Mouse (Mus musculus) gastrocnemius, postnatal 36 days (tissue): ENCODE results near the gene Aplnr. TPM values are rescaled to one million over a fixed set of nuclear protein-coding genes. Genes with fewer than 3 reads are reported as not detected.

Source experiments
- DNase-seq, 2 experiments: peaks; one replicate each; pipeline ENCODE4 v3.0.0; 2022
- intact Hi-C: fragments of 180-260 bp; cut with DNase I; formaldehyde crosslinking; loops from one replicate; pipeline ENCODE4 v1.15.1; 2025
- total RNA-seq, 2 experiments: library from RNA; stranded (reverse); gene quantifications; 2 replicates each; pipeline ENCODE4 v1.2.3; 2021

Gene Aplnr
- total RNA-seq, 2 experiments from 2014 or later = 8.8 to 14.6 TPM

GRCm38 (mm10) chr2:85135099-85135498 lies 926 bp upstream of the Aplnr start:
- no peak for DNase-seq
- intact Hi-C loops = no loop called here

DNA sequence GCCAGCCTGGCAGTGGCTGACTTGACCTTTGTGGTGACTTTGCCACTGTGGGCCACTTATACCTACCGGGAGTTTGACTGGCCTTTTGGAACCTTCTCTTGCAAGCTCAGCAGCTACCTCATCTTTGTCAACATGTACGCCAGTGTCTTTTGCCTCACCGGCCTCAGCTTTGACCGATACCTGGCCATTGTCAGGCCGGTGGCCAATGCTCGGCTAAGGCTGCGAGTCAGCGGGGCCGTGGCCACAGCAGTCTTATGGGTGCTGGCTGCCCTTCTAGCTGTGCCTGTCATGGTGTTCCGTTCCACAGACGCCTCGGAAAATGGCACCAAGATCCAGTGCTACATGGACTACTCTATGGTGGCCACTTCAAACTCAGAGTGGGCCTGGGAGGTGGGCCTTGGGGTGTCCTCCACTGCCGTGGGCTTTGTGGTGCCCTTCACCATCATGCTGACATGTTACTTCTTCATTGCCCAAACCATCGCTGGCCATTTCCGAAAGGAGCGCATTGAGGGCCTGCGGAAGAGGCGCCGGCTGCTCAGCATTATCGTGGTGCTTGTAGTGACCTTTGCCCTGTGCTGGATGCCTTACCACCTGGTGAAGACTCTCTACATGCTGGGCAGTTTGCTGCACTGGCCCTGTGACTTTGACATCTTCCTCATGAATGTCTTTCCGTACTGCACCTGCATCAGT lies 951 bp downstream of the Aplnr start:
- intact Hi-C loops = no loop called here
- no peak for DNase-seq

DNA sequence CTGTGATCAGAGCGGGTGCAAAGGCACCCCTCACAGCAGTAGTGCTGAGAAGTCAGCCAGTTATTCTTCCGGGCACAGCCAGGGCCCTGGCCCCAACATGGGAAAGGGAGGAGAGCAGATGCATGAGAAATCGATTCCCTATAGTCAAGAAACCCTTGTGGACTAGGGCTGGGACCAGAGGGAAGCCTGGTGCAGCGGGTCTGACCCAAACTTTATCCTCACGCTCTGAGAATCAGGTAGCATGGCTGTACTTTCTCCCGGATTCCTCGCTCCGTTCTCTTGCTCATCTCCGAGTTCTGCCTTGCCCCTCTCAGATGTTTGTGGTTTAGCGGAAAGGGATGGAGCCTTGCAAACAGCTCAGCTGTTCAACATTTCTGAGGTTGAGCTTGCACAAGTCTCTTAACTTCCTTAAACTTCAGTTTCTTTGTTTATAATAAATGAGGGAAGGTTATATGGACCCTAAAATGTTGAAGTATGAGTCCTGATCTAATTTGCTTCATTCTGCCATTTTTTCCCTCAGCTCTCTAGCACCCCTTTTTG lies 1.6 kb downstream of the Aplnr start:
- intact Hi-C loops = no loop called here
- no peak for DNase-seq

DNA sequence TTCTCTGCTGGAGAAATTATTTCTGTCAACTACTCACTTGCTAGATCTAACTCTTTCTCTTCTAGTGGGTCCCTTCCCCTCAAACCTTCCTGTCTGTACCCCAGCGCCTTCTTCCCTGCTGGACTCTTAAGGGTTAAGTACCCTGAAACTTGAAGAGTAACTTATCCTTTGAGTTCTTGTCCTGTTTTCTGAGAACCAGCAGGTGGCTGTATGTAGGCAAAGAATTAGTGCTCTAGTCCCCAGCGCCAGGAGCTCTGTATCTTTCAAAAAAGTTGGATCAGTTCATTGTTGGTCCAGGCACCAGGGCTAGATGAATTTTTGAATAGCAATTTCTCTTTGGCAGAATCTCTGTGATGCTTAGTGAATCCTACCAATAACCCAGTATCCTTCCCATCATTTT lies 2.1 kb downstream of the Aplnr start:
- no peak for DNase-seq
- intact Hi-C loops = no loop called here

GRCm38 (mm10) chr2:85139393-85139792 lies 3.4 kb downstream of the Aplnr start:
- no peak for DNase-seq
- intact Hi-C loops = no loop called here

DNA sequence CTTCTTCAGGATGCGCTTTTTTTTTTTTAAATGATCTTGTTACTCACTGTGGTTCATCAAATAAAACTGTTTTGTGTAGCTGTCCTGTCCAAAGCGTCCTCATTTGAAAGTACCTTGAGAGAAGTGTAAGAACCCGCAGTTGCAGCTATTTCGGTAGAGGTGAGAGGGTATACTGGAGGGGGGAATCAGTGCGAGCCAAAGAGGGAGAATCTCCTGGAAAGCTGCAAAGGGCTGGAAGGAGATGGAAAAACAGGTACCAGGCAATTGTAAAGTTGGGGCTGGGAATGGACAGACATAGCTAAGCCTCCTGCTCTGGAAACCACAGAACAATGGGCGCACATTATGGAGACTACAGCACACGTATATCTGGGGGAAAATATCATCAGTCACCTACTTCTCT lies 3.8 kb downstream of the Aplnr start:
- intact Hi-C loops = no loop called here
- DNase-seq = no peak

DNA sequence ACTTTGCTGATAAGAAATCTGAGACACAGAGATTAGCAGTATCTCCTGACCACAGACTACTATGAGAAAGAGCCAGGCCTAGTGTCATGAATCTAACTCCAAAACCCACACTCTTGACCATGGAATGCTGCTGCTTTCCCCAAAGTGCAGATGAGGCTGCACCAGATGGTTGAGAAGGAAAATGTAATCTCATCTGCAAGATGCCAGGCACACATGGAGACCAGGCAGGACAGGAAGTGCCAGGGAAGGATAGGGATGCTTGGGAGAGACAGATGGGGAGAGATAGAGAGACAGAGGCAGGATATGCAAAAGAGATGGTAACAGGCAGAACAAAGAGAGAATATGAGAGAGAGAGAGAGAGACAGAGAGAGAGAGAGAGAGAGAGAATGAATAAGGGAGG lies 4.8 kb downstream of the Aplnr start:
- no peak for DNase-seq
- intact Hi-C loops = no loop called here

DNA sequence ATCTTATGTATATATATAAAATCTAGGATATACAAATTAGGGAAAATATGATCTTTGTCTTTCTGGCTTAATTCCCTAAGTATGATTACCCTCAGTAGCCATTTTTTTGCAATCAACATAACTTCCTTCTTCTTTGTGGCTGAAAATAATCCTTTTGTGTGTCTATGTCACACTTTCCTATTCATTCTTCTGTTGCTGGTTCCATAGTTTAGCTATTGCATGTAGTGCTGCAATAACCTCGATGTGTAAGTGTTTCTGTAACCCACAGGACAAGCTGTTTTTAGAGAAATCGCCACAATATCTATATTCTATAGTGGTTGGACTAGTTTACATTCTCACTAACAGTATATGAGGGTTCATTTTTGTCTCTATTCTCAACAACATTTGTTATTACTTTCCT lies 8.9 kb downstream of the Aplnr start:
- DNase-seq = no peak
- intact Hi-C loops = no loop called here

DNA sequence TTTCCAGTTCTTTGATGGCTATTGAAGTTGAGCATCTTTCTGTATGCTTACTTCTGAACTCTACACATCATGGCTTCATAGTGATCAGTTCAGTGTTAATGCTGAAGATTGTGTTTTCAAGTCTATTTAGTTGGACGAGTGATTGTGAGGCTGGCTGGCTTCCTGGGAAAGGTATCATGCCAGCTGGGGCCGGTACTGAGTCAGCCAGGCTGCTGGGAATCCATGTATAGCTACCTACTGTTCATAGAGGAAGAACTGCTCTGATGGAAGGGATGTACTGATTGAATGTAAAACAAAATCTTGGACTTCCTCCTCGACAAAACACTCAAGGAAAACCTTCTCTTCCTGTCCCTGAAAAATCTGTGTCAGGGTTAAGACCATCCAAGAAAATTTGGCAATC lies 9.3 kb downstream of the Aplnr start:
- DNase-seq = no peak
- intact Hi-C loops = no loop called here

DNA sequence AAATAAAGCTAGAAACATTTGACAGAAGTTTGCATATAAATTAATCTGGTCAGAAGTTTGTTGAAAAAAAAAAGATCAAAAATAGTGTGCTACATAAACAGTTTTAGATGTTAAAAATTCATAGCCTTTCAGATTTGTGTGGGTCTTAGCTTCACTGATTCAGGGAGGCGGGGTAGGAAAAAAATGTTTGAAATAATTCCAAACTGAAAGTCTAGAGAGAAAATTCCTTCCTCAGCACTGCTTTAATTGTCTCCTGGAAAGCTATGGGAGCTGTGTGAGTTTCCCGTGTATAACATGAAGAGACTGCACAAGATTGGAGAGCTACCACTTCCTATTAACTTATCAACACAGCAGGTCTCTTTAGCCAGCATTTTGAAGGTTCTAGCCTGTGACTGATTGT lies 11.5 kb downstream of the Aplnr start:
- intact Hi-C loops = no loop called here

GRCm38 (mm10) chr2:85150373-85150772 lies 14.3 kb downstream of the Aplnr start:
- no peak for DNase-seq
- intact Hi-C loops = no loop called here

More for the DNA sequence above, 11.5 kb downstream of the Aplnr start:
- DNase-seq = no peak

- no peak for DNase-seq
- intact Hi-C loops = no loop called here
Measured at GRCm38 (mm10) chr2:85151233-85151632, 15.2 kb downstream of the Aplnr start.

- no peak for DNase-seq
- intact Hi-C loops = no loop called here
Measured at GRCm38 (mm10) chr2:85155334-85155733, 19.3 kb downstream of the Aplnr start.

DNA sequence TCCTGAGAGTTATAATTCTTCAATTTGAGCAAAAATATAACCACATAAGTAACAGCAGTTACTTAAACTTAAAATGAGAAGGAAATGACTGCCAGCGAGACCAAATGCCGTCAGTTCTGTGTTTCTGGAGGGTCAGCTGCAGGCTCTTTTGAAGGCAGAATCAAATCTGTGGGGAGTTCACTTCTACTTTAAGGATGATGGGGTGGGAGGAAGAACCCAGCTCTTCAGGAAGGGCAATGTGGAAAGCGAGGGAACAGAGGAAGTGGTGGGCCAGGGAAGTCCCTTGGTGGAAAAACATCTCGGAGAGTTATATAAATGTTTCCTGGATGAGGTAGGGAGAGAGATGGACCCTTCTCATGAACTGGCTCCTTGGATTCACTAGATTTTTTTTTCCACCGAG lies 20.1 kb downstream of the Aplnr start:
- intact Hi-C loops = no loop called here
- DNase-seq = no peak

GRCm38 (mm10) chr2:85157382-85157781 lies 21.4 kb downstream of the Aplnr start:
- intact Hi-C loops = no loop called here
- no peak for DNase-seq

DNA sequence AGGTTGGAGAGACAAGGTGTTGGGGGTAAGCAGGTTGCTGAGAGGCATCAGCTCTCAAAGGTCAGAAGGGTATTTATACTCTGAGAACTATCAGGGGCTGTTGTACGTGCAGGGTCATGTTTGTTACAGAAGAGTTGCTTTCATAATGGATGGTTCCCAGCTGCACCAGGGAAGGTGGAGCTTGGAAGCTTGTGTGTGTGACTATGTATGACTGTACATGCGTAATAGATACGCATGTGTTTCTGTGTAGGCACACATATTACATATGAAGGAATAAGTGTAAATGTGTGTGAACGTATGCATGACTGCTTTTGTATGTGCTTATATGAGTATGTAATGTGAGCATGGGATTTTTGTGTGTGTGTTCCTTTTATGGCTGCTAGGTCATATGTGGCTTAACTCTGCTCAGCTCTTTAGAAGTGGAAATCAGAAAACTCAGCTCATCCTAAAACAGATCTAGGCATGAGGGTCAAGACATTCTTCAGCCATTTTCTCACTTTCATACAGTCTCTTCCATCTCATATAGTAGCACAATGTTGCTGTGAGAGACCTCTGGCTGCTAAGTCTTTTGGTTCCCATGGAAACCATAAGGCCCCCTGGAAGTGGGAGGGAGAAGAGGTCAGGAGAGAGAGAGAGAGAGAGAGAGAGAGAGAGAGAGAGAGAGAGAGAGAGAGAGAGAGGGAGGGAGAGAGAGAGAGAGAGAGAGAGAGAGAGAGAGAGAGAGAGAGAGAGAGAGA lies 25.0 kb downstream of the Aplnr start:
- intact Hi-C loops = no loop called here
- DNase-seq = no peak

DNA sequence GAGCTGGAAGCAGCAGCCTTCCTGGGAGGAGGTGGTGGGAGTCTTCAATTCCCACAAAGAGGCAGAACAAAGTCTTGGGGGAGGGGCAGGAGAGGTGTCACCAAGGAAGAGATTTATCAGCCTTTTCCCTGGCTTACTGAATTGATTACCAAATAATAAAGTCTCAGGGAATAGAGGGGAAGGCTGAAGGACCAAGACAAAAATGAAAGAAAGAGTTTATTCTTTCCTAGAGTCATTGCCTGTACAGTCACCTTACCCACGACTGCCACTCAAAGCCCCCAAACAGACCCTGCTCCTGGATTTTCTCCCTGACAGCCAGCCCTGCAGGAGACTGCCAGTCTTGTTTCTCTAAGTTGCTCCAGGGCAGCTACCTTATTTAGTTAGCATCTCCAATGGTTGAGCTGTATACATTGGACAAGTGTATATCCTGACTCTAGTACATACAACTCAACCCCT lies 25.6 kb downstream of the Aplnr start:
- no peak for DNase-seq
- intact Hi-C loops = no loop called here

GRCm38 (mm10) chr2:85163311-85164047 lies 27.5 kb downstream of the Aplnr start:
- DNase-seq = no peak

GRCm38 (mm10) chr2:85167624-85168023 lies 31.6 kb downstream of the Aplnr start:
- intact Hi-C loops = no loop called here
- DNase-seq = no peak

More at GRCm38 (mm10) chr2:85163311-85164047, 27.5 kb downstream of the Aplnr start:
- intact Hi-C loops = no loop called here

DNA sequence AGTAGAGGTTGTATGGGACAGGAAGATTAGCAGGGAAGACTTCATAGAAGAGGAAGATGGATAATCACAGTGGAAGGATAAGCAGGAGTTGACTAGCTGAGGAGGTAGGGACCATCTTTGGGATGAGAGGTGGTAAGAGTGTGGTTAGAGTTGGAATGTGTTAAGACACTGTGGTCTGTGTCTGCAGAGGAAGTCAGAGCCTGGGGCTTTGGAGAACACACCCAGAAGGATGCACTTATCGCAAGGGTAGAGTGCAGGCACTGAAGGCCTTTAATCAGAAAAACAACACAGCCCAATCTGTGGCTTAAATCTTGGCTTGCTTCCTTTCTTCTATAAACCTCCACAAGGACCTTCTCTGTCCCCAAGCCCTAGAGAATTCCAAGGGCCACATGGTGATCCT lies 32.3 kb downstream of the Aplnr start:
- no peak for DNase-seq
- intact Hi-C loops = no loop called here

- intact Hi-C loops = no loop called here
- peak in 1 of 2 experiments; percentile 53 for DNase-seq
Measured at GRCm38 (mm10) chr2:85172071-85172762, 36.2 kb downstream of the Aplnr start.
